Mouse (Mus musculus): Measurements from ENCODE around the gene Shisa9. TPM values are rescaled to one million over a fixed set of nuclear protein-coding genes. Genes with fewer than 3 reads are reported as not detected.

The Shisa9 gene
- polyA plus RNA-seq, 2 experiments: 0.21 to 0.27 TPM

- H3K4me3 ChIP-seq (ENCODE audit: insufficient read depth in 1 of 2, low read depth in 2 of 2, low read length in 2 of 2): no peak overlapping the region
- no peaks in the 10 kb centered on the region for H3K36me3 ChIP-seq (replicated peaks; ENCODE audit: control insufficient read depth, insufficient read depth, low read depth)
- TF ChIP-seq CTCF (IDR thresholded peaks at IDR 0.05; ENCODE audit: low read depth) (no peak), EP300 (IDR thresholded peaks at IDR 0.05; ENCODE audit: low read depth) (no peak)
- H3K27ac ChIP-seq: no peak overlapping the region
- WGBS (ENCODE audit: insufficient replicate concordance): 46% methylated on average over 4 of the region's 4 CpGs
- peaks cover 0 to 1% of the 10 kb centered on the region in 2 experiments; a peak in 2 of 4 replicates for H3K4me1 ChIP-seq (replicated peaks; ENCODE audit: control insufficient read depth in 2 of 2, insufficient read depth in 2 of 2, low read length in 1 of 2)
- DNase-seq (ENCODE audit: low read depth in 3 of 3, low spot score in 3 of 3) (no peak), ATAC-seq (ENCODE audit: insufficient read depth) (no peak)
- H3K9ac ChIP-seq (replicated peaks): no peak overlapping the region
- H3K27me3 ChIP-seq (ENCODE audit: control insufficient read depth, insufficient read depth, low read length): no peaks in the 10 kb centered on the region
- no peaks in the 10 kb centered on the region for H3K9me3 ChIP-seq (ENCODE audit: control insufficient read depth, low read length)
- H3K4me2 ChIP-seq (ENCODE audit: low read depth): no peak overlapping the region
These were observed 30.6 kb downstream of the Shisa9 start for GRCm38 (mm10) chr16:12014523-12014922.

DNA sequence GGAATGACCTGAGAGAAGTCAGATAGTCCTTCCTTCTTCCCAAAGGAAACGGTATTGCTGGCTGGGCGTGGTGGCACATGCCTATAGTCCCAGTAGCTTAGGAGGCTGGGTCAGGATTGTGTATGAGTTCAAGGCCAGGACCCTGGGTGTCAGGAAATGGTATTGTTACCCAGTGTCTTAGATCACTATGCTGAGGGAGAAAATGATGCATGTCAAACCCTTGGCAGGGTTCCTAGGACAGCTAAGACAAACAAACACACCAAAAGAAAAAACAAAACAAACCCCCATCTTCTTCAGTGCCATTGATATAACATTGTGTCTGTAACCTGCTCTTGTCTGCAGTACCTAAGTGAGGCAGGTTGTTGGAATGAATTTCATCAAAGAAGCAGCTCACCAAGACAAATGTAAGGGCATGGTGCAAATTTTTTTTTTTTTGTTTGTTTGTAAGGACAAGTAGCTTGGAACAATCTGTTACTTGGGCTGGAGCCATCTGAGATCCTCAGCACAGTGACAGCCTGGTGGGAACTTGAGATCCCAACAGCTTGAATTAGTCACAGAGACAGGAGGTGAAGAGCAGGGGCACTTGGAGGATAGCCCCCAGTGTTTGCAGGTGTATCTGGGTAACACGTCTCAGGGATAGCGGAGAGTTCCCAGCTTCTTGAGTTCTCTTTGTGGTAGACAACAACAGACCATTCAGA, 34.2 kb downstream of the Shisa9 start:
- Histone ChIP-seq H3K9me3 (ENCODE audit: control insufficient read depth, low read length) (no peaks in the 10 kb centered on the region), H3K27ac (no peak overlapping the region), H3K9ac (replicated peaks) (no peak overlapping the region), H3K27me3 (ENCODE audit: control insufficient read depth, insufficient read depth, low read length) (no peaks in the 10 kb centered on the region), H3K4me3 (ENCODE audit: insufficient read depth in 1 of 2, low read depth in 2 of 2, low read length in 2 of 2) (no peak overlapping the region), H3K36me3 (replicated peaks; ENCODE audit: control insufficient read depth, insufficient read depth, low read depth) (no peaks in the 10 kb centered on the region), H3K4me1 (replicated peaks; ENCODE audit: control insufficient read depth in 2 of 2, insufficient read depth in 2 of 2, low read length in 1 of 2) (peaks cover 10 to 22% of the 10 kb centered on the region in 2 experiments), H3K4me2 (ENCODE audit: low read depth) (no peak overlapping the region)
- DNase-seq (ENCODE audit: low read depth in 3 of 3, low spot score in 3 of 3) (no peak), ATAC-seq (ENCODE audit: insufficient read depth) (no peak)
- WGBS (ENCODE audit: insufficient replicate concordance): 69% methylated on average over 4 of the region's 4 CpGs
- TF ChIP-seq EP300 (IDR thresholded peaks at IDR 0.05; ENCODE audit: low read depth) (no peak), CTCF (IDR thresholded peaks at IDR 0.05; ENCODE audit: low read depth) (no peak)

GRCm38 (mm10) chr16:12020103-12020755, 36.3 kb downstream of the Shisa9 start:
- Histone ChIP-seq H3K27ac (no peak overlapping the region), H3K4me1 (replicated peaks; ENCODE audit: control insufficient read depth in 2 of 2, insufficient read depth in 2 of 2, low read length in 1 of 2) (peaks cover 10 to 24% of the 10 kb centered on the region in 2 experiments), H3K27me3 (ENCODE audit: control insufficient read depth, insufficient read depth, low read length) (no peaks in the 10 kb centered on the region), H3K4me3 (ENCODE audit: insufficient read depth in 1 of 2, low read depth in 2 of 2, low read length in 2 of 2) (no peak overlapping the region), H3K9ac (replicated peaks) (no peak overlapping the region), H3K9me3 (ENCODE audit: control insufficient read depth, low read length) (no peaks in the 10 kb centered on the region), H3K4me2 (ENCODE audit: low read depth) (peak overlapping the region; percentile 14), H3K36me3 (replicated peaks; ENCODE audit: control insufficient read depth, insufficient read depth, low read depth) (no peaks in the 10 kb centered on the region)
- TF ChIP-seq CTCF (IDR thresholded peaks at IDR 0.05; ENCODE audit: low read depth) (no peak), EP300 (IDR thresholded peaks at IDR 0.05; ENCODE audit: low read depth) (peak; percentile 45; the same call in 1 of the 2 replicates)
- WGBS (ENCODE audit: insufficient replicate concordance): 18% methylated on average over 1 of the region's 1 CpGs
- ATAC-seq (ENCODE audit: insufficient read depth) (peak; percentile 89), DNase-seq (ENCODE audit: low read depth in 3 of 3, low spot score in 3 of 3) (peak in 2 of 3 experiments; percentile 26 to 32)

DNA sequence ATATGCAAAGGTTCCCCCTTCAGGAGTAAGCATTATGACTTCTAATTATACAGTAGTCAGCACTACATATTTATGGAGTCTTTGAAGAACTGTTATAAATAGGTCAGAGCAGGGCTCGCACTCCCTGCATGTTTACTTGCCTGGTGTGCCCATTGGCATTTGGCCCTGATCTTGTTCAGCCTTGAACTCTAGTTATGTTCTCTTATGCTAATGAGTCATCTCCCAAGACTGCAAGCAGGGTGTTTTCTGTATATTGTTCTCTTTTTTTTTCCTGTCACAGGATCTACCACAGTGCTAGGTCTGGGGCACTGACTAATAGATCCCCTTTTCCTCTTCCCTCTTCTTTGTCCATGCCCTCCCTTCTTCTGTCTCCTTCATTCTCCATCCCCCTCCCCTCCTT, 48.5 kb downstream of the Shisa9 start:
- H3K9me3 ChIP-seq (ENCODE audit: control insufficient read depth, low read length): no peaks in the 10 kb centered on the region
- no peak for ATAC-seq (ENCODE audit: insufficient read depth)
- peaks cover 0 to 3% of the 10 kb centered on the region in 2 experiments; a peak in 1 of 4 replicates for H3K4me1 ChIP-seq (replicated peaks; ENCODE audit: control insufficient read depth in 2 of 2, insufficient read depth in 2 of 2, low read length in 1 of 2)
- H3K4me3 ChIP-seq (ENCODE audit: insufficient read depth in 1 of 2, low read depth in 2 of 2, low read length in 2 of 2): no peak overlapping the region
- no peaks in the 10 kb centered on the region for H3K36me3 ChIP-seq (replicated peaks; ENCODE audit: control insufficient read depth, insufficient read depth, low read depth)
- TF ChIP-seq EP300 (IDR thresholded peaks at IDR 0.05; ENCODE audit: low read depth) (no peak), CTCF (IDR thresholded peaks at IDR 0.05; ENCODE audit: low read depth) (no peak)
- H3K9ac ChIP-seq (replicated peaks): no peak overlapping the region
- WGBS (ENCODE audit: insufficient replicate concordance): 63% methylated on average over 1 of the region's 1 CpGs
- H3K27me3 ChIP-seq (ENCODE audit: control insufficient read depth, insufficient read depth, low read length): no peaks in the 10 kb centered on the region
- H3K27ac ChIP-seq: no peak overlapping the region
- H3K4me2 ChIP-seq (ENCODE audit: low read depth): no peak overlapping the region
- no peak for DNase-seq (ENCODE audit: low read depth in 3 of 3, low spot score in 3 of 3)

- TF ChIP-seq CTCF (IDR thresholded peaks at IDR 0.05; ENCODE audit: low read depth): no peak
- TF ChIP-seq EP300 (IDR thresholded peaks at IDR 0.05; ENCODE audit: low read depth): no peak
- DNase-seq (ENCODE audit: low read depth in 3 of 3, low spot score in 3 of 3) (no peak), ATAC-seq (ENCODE audit: insufficient read depth) (no peak)
- H3K27me3 ChIP-seq (ENCODE audit: control insufficient read depth, insufficient read depth, low read length): no peaks in the 10 kb centered on the region
- no peaks in the 10 kb centered on the region for H3K36me3 ChIP-seq (replicated peaks; ENCODE audit: control insufficient read depth, insufficient read depth, low read depth)
- no peak overlapping the region for H3K27ac ChIP-seq
- H3K4me1 ChIP-seq (replicated peaks; ENCODE audit: control insufficient read depth in 2 of 2, insufficient read depth in 2 of 2, low read length in 1 of 2): peaks cover 0 to 3% of the 10 kb centered on the region in 2 experiments; a peak in 1 of 4 replicates
- 69% methylated on average over 2 of the region's 2 CpGs for WGBS (ENCODE audit: insufficient replicate concordance)
- H3K4me3 ChIP-seq (ENCODE audit: insufficient read depth in 1 of 2, low read depth in 2 of 2, low read length in 2 of 2): no peak overlapping the region
- no peak overlapping the region for H3K9ac ChIP-seq (replicated peaks)
- no peak overlapping the region for H3K4me2 ChIP-seq (ENCODE audit: low read depth)
- no peaks in the 10 kb centered on the region for H3K9me3 ChIP-seq (ENCODE audit: control insufficient read depth, low read length)
These were observed 51.0 kb downstream of the Shisa9 start for GRCm38 (mm10) chr16:12034868-12035267.

Measured in liver, embryonic 14.5 days (tissue).